Mouse (Mus musculus): ENCODE data around the gene Gak.

GRCm38 (mm10) chr5:108581361-108581891 lies 48.1 kb downstream of the Gak start:
- no peak for TF ChIP-seq POLR2A (IDR thresholded peaks at IDR 0.05; ENCODE audit: insufficient read depth, low read depth, low read length)
- TF ChIP-seq CTCF (IDR thresholded peaks at IDR 0.05; ENCODE audit: insufficient read depth, low read depth, low read length) = no peak
